Mouse (Mus musculus): ENCODE data around the gene Gda. TPM values are rescaled to one million over a fixed set of nuclear protein-coding genes. Genes with fewer than 3 reads are reported as not detected.

The Gda gene
- polyA plus RNA-seq, 1 experiment from 2014 or later, result 0.05 TPM

DNA sequence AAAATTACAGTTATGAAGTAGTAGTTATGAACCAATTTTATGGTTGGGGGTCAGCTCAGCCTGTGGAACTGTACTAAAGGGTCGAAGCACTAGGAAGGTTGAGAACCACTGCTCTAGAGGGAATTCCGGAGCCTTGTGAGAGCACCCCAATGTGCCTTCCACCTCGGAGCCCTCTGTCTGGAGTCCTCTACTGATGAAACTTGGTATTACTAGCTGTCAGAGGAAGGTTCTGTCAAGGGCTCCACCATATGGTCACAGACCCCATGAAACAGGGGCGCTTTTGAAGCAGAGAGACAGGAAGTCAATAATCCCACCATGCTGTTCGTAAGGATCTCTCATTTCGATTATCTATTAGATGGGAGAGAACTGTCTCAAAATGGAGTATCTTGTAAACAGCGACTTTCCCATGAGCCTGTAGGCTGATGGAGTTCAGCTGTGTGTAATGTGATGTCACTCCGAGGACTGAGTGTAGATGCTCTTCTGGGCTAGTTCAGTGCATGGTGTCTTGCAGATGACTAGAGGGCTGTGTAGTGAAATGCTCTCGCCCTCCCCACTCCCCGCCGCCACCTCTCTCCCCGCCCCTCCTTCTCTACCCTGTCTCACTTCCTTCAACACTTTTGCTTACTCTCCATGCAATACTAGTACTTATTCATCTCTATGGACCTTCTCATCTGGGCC, 100.7 kb downstream of the Gda start:
- DNase-seq (ENCODE audit: low spot score), result peak; percentile 34
- H3K9me3 ChIP-seq (replicated peaks; ENCODE audit: low read length), result no peaks in the 10 kb centered on the region
- ATAC-seq (replicated peaks; ENCODE audit: low FRiP score, low read depth), result no peak
- no peaks in the 10 kb centered on the region for H3K27me3 ChIP-seq (ENCODE audit: insufficient read depth, low read length)
- no peak overlapping the region for H3K9ac ChIP-seq (ENCODE audit: low read depth, low read length)
- H3K4me1 ChIP-seq (replicated peaks; ENCODE audit: insufficient read depth, low read length), result no peaks in the 10 kb centered on the region
- H3K36me3 ChIP-seq (ENCODE audit: insufficient read depth, low read length), result no peaks in the 10 kb centered on the region
- 75% methylated on average over 12 of the region's 12 CpGs for WGBS
- no peak overlapping the region for H3K27ac ChIP-seq
- H3K4me2 ChIP-seq (ENCODE audit: low read length), result no peak overlapping the region
- peak; percentile 50 for TF ChIP-seq CTCF (IDR thresholded peaks at IDR 0.05; ENCODE audit: low read depth)
- H3K4me3 ChIP-seq (replicated peaks; ENCODE audit: low read depth, low read length), result no peak overlapping the region

DNA sequence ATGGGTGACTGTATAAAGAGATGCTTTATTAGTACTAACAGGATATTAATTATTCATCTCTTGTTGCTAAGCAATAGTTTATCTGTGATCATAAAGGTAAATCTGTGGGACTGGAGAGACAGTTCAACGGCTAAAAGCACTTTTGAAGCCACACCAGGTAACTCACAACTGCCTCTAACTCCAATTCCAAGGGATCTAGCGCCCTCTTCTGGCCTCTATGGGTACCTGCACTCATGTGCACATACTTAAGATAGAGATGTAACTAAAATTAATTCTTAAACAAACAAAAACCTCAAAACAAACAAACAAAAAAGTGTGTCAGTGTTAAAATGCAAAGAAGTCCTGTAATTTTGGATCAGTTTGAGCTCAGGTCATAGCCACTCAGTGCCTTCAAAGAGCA, 101.9 kb downstream of the Gda start:
- Histone ChIP-seq H3K27ac (no peak overlapping the region), H3K27me3 (ENCODE audit: insufficient read depth, low read length) (no peaks in the 10 kb centered on the region), H3K4me3 (replicated peaks; ENCODE audit: low read depth, low read length) (no peak overlapping the region), H3K4me2 (ENCODE audit: low read length) (no peak overlapping the region), H3K4me1 (replicated peaks; ENCODE audit: insufficient read depth, low read length) (no peaks in the 10 kb centered on the region), H3K36me3 (ENCODE audit: insufficient read depth, low read length) (no peaks in the 10 kb centered on the region), H3K9ac (ENCODE audit: low read depth, low read length) (no peak overlapping the region), H3K9me3 (replicated peaks; ENCODE audit: low read length) (no peaks in the 10 kb centered on the region)
- TF ChIP-seq CTCF (IDR thresholded peaks at IDR 0.05; ENCODE audit: low read depth), result peak; percentile 46
- no peak for DNase-seq (ENCODE audit: low spot score)
- 50% methylated on average over 2 of the region's 2 CpGs for WGBS
- ATAC-seq (replicated peaks; ENCODE audit: low FRiP score, low read depth), result no peak

GRCm38 (mm10) chr19:21370782-21371181, 102.5 kb downstream of the Gda start:
- H3K9ac ChIP-seq (ENCODE audit: low read depth, low read length), result no peak overlapping the region
- no peak overlapping the region for H3K27ac ChIP-seq
- H3K4me3 ChIP-seq (replicated peaks; ENCODE audit: low read depth, low read length), result no peak overlapping the region
- WGBS, result 92% methylated on average over 8 of the region's 8 CpGs
- ATAC-seq (replicated peaks; ENCODE audit: low FRiP score, low read depth) (no peak), DNase-seq (ENCODE audit: low spot score) (no peak)
- no peak for TF ChIP-seq CTCF (IDR thresholded peaks at IDR 0.05; ENCODE audit: low read depth)
- no peaks in the 10 kb centered on the region for H3K36me3 ChIP-seq (ENCODE audit: insufficient read depth, low read length)
- H3K9me3 ChIP-seq (replicated peaks; ENCODE audit: low read length), result no peaks in the 10 kb centered on the region
- no peaks in the 10 kb centered on the region for H3K4me1 ChIP-seq (replicated peaks; ENCODE audit: insufficient read depth, low read length)
- H3K27me3 ChIP-seq (ENCODE audit: insufficient read depth, low read length), result no peaks in the 10 kb centered on the region
- H3K4me2 ChIP-seq (ENCODE audit: low read length), result no peak overlapping the region

DNA sequence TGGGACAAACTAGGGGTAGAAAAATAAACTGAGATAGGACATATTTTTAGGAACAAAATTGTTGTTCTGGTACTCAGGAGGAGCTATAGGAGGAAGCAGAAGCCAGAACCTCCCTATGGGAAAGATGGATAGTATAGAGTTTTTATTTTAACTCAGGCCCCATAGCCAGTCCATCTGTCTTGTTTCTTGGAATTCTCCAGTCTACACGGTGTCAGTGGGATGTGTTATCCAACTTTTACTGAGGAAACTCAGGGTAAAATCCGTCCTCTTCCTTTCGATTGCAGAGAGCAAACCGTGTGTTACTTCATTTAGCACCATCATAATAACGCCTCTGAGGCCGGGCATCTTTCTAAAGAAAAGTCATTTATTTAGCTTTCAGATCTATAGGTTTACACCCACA, 104.1 kb downstream of the Gda start:
- no peak overlapping the region for H3K4me3 ChIP-seq (replicated peaks; ENCODE audit: low read depth, low read length)
- H3K9me3 ChIP-seq (replicated peaks; ENCODE audit: low read length), result no peaks in the 10 kb centered on the region
- no peak for TF ChIP-seq CTCF (IDR thresholded peaks at IDR 0.05; ENCODE audit: low read depth)
- no peak overlapping the region for H3K4me2 ChIP-seq (ENCODE audit: low read length)
- no peaks in the 10 kb centered on the region for H3K4me1 ChIP-seq (replicated peaks; ENCODE audit: insufficient read depth, low read length)
- 92% methylated on average over 6 of the region's 6 CpGs for WGBS
- H3K36me3 ChIP-seq (ENCODE audit: insufficient read depth, low read length), result no peaks in the 10 kb centered on the region
- H3K27me3 ChIP-seq (ENCODE audit: insufficient read depth, low read length), result no peaks in the 10 kb centered on the region
- no peak overlapping the region for H3K27ac ChIP-seq
- no peak overlapping the region for H3K9ac ChIP-seq (ENCODE audit: low read depth, low read length)
- ATAC-seq (replicated peaks; ENCODE audit: low FRiP score, low read depth), result no peak
- no peak for DNase-seq (ENCODE audit: low spot score)

DNA sequence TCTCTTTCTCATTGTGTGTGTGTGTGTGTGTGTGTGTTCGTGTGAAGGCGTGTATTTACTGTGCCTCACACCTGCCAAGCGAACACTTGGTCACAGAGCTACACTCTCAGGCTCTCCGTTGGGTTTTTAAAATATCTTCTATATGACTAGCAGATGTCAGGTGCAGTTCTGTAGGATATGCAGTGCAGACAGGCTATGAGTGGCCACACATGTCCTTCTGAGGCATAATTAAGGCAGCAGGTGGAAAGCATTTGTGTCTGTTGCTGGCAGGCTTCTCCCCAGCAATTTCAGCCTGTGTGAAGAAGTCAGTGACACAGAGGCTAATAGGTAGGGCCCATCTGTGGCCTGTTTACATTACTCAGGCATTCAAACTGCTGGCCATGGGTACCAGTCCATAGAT, 104.7 kb downstream of the Gda start:
- no peak for TF ChIP-seq CTCF (IDR thresholded peaks at IDR 0.05; ENCODE audit: low read depth)
- Histone ChIP-seq H3K4me1 (replicated peaks; ENCODE audit: insufficient read depth, low read length) (no peaks in the 10 kb centered on the region), H3K27ac (no peak overlapping the region), H3K36me3 (ENCODE audit: insufficient read depth, low read length) (no peaks in the 10 kb centered on the region), H3K27me3 (ENCODE audit: insufficient read depth, low read length) (no peaks in the 10 kb centered on the region), H3K9ac (ENCODE audit: low read depth, low read length) (no peak overlapping the region), H3K4me2 (ENCODE audit: low read length) (no peak overlapping the region), H3K9me3 (replicated peaks; ENCODE audit: low read length) (no peaks in the 10 kb centered on the region), H3K4me3 (replicated peaks; ENCODE audit: low read depth, low read length) (no peak overlapping the region)
- 88% methylated on average over 4 of the region's 4 CpGs for WGBS
- DNase-seq (ENCODE audit: low spot score) (no peak), ATAC-seq (replicated peaks; ENCODE audit: low FRiP score, low read depth) (no peak)

DNA sequence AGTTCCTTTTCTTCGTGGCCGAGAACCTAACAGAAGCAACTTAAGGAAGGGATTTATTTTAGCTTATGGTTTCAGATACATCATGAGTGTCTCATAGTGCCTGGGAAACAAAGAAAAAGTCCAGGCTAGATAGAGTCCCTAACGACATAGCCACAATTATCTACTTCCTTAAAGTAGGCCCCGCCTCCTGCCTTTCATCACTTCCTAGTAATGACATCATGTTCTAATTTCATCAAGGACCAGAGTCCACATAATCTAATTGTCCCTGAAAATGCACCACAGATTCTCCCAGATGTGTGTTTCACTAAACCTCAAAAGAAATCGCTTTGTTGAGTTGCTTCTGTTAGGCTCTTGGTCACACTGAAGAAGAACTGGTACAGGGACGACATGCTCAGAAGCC, 115.5 kb downstream of the Gda start:
- Histone ChIP-seq H3K27me3 (ENCODE audit: insufficient read depth, low read length) (no peaks in the 10 kb centered on the region), H3K9me3 (replicated peaks; ENCODE audit: low read length) (no peaks in the 10 kb centered on the region), H3K4me3 (replicated peaks; ENCODE audit: low read depth, low read length) (no peak overlapping the region), H3K9ac (ENCODE audit: low read depth, low read length) (no peak overlapping the region), H3K4me1 (replicated peaks; ENCODE audit: insufficient read depth, low read length) (no peaks in the 10 kb centered on the region), H3K36me3 (ENCODE audit: insufficient read depth, low read length) (no peaks in the 10 kb centered on the region), H3K4me2 (ENCODE audit: low read length) (no peak overlapping the region), H3K27ac (no peak overlapping the region)
- WGBS, result 91% methylated on average over 6 of the region's 6 CpGs
- no peak for TF ChIP-seq CTCF (IDR thresholded peaks at IDR 0.05; ENCODE audit: low read depth)
- DNase-seq (ENCODE audit: low spot score), result no peak
- no peak for ATAC-seq (replicated peaks; ENCODE audit: low FRiP score, low read depth)

DNA sequence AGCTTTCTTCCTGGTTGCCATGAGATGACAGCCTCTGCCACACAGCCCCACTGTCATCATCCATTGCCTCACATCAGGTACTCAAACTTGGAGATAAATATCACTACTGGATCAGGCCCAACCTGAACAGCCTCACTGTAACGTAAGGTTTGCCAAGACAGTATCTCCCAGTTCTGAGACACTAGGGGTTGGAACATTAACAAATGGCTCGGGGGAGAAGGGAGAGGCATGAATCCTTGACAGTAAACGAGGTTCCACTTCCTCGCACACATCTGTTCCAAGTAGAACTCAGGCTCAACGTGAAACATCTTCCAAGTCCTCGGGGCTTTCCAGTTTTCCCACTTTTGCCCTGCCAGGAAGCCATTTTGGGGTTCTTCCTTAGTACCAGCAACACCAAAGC, 123.6 kb downstream of the Gda start:
- Histone ChIP-seq H3K27ac (no peak overlapping the region), H3K36me3 (ENCODE audit: insufficient read depth, low read length) (no peaks in the 10 kb centered on the region), H3K4me3 (replicated peaks; ENCODE audit: low read depth, low read length) (no peak overlapping the region), H3K9ac (ENCODE audit: low read depth, low read length) (no peak overlapping the region), H3K9me3 (replicated peaks; ENCODE audit: low read length) (no peaks in the 10 kb centered on the region), H3K4me1 (replicated peaks; ENCODE audit: insufficient read depth, low read length) (no peaks in the 10 kb centered on the region), H3K27me3 (ENCODE audit: insufficient read depth, low read length) (no peaks in the 10 kb centered on the region), H3K4me2 (ENCODE audit: low read length) (no peak overlapping the region)
- ATAC-seq (replicated peaks; ENCODE audit: low FRiP score, low read depth), result no peak
- no peak for TF ChIP-seq CTCF (IDR thresholded peaks at IDR 0.05; ENCODE audit: low read depth)
- 71% methylated on average over 6 of the region's 6 CpGs for WGBS
- no peak for DNase-seq (ENCODE audit: low spot score)
